Mouse (Mus musculus) left cerebral cortex, postnatal 4 days (tissue): Measurements from ENCODE around the gene Dhrs1. TPM values are rescaled to one million over a fixed set of nuclear protein-coding genes. Genes with fewer than 3 reads are reported as not detected.

Source experiments
- DNase-seq: peaks from one replicate; pipeline ENCODE4 v3.0.0-alpha.2; 2022
- intact Hi-C: fragments of 180-260 bp; cut with DNase I; formaldehyde crosslinking; loops from one replicate; pipeline ENCODE4 v1.15.1; 2025
- total RNA-seq, 2 experiments: library from RNA; stranded (reverse); gene quantifications; 2 replicates each; pipeline ENCODE4 v1.2.3; 2021

The Dhrs1 gene
- total RNA-seq: 10 to 100 TPM; 63.2 to 75.1 TPM

DNA sequence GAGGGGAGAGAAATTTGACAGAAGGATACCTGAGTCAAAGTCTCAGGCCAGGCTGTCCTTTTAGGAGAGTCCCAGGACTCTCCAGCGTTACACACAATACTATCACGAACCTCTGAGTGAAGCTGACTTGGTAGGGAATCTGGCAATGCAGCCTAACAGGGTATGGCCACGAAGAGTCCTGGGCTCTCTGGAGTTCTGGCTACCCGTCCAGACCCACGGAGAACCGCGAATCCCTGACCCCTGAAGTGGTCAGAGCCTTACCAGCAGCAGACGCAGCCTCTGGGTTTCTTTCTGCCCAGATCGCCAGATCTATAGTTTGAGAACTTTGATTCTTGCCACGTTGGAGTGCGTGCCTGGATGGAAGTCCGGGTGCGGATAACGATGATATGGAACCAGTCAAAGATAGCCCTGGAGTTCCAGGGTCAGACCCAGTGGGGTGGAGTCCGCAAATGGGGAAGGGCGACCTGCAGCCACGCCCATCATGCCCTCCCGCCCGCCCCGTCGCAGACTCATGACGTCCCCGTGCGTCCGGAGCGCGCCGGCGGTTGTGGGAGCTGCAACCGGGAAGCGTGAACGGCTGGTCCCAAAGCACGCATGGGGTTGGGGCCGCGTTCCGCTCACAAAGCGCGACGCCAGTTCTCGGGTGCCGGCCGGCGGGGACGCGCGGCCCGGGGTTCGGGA lies at the start of gene Dhrs1, which contains the start of gene Nop9:
Gene Dhrs1 (minus strand): TSS at position 511 of the 681 bp plus-strand sequence.
Gene Nop9 (plus strand): TSS at position 514 of the 681 bp plus-strand sequence.
- intact Hi-C loops: loop anchor here (2.0 kb wide), 1 partner anchor 61 kb away; no protein-coding TSS in a partner anchor
- DNase-seq: peak; percentile 90

DNA sequence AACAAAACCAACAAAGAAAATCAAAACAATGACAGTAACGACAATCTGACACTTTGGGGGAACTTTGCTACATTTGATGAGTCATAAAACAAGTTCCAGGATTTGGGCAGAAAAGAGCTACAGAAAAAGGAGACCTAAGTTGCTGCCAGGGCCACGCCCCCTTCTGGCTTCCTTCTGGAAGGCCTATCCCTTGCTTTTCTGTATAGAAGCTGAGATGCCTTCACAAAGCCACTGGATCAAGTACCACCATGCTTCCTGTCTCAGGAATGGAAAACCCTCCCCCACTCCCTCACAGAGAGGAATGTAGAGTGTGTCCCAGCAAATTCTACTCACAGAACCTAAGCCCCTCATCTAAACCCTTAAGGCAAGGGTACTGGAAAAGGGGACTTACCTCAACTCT lies 48.5 kb upstream of the Dhrs1 start:
- DNase-seq: no peak
- intact Hi-C loops: no loop called here

DNA sequence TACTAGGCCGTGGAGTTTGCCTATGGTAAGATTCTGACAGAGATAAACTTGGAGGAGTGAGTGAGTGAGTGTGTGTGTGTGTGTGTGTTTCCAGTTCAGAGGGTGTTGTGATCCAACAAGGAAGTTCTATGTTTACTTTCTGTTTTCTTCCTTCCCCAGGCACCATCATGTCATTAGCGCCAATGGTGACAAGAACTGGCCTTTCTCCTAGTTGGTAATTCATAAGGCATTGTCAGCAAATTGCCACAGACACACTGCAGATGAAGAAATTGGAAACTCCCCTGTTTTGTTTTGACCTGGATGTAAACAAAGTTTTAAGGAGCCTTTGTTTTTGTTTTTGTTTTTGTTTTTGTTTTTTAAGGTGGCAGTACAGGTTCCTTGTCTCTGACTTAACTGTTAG lies 48.0 kb upstream of the Dhrs1 start:
- no peak for DNase-seq
- intact Hi-C loops: no loop called here

DNA sequence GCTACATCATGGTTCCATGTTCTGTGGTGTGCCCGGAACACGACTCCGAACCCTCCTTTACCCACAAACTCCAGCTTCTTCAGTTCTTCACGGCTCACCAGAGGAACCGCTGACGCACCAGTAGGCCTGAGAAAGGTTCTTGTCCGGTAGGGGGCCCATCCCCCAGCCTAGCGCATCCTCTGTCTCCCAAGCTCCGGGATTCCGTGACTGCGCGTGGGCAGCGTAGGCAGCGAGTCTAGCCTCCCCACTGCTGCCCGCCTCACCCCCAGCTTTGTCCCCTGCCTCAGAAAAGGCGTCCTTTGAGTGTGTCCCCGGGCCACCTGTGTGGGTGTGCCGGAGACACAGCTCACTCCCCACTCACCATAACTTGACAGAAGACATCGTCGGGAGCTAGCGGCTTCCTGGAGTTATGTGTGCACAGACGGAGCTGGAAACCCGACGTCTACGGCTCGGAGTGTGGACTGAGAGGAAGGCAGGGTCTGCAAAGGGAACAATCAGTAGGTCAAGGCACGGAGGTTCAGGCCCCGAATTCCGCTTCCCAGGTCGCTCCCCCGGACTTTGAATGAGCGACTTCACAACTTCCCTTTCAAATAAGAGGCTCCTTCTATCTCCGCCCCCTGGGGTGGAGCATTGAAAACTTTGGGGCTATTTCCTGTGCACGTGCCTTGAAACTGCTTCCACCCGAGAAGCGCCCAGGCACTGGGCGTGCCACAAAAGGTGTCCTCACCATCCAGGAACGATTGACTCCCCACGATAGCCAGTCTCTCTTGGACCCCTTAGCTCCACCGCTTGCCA lies 43.0 kb upstream of the Dhrs1 start, which contains the start of gene Ripk3:
Gene Ripk3 (minus strand): TSS at position 610 of the 795 bp plus-strand sequence.
- no peak for DNase-seq

DNA sequence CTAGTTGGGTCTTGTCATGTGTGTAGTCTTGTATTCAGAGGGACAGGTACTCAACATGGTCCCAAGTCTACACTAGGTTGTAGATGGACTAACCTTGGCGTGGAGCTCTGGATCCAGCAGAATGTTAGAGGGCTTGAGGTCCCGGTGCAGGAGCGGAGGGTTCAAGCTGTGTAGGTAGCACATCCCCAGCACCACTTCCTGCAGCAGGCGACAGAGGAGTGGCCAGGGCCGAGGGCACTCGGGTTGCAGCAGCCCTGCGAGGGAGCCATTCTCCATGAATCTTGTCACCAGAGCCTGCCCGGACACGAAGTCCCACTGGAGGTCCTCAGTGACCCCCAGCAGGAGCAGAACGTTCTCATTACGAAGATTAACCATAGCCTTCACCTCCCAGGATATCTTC lies 42.2 kb upstream of the Dhrs1 start:
- no peak for DNase-seq

More for the DNA sequence above, 43.0 kb upstream of the Dhrs1 start, which contains the start of gene Ripk3:
- intact Hi-C loops: no loop called here

DNA sequence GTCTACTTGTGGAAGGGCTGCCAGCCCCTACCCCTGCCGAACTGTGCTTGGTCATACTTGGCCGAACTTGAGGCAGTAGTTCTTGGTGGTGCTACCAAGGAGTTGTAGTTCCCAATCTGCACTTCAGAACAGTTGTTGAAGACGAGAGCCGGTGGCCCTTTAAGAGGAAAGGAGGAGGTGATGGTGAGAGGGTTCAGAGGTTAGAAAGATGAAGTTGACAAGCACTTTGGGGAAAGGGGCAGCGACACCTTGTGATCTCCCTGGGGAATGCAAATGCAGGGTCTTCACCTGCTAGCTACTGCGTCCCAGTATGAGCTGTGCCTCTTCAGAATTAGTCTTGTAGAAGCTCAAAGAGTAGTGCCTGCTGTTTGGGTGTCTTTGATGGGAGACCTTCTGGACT lies 39.7 kb upstream of the Dhrs1 start:
- intact Hi-C loops: no loop called here
- DNase-seq: no peak

More for the DNA sequence above, 42.2 kb upstream of the Dhrs1 start:
- intact Hi-C loops: no loop called here

DNA sequence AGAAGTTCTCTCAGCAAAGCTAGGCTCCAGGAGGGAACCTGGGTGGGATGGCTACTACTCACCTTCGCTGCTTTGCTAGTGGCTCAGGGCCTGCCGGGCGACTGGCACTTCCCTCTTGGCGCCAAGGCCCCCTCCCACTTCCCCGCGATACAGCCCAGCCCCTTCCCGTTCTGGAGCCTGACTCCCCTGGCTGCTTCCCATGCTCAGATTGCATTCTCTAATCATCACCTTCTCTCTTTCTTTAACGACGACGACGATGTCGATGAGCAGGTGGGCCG lies 38.4 kb upstream of the Dhrs1 start, which contains the start of gene Adcy4:
Gene Adcy4 (minus strand): TSS at position 138 of the 278 bp plus-strand sequence.
- no peak for DNase-seq
- intact Hi-C loops: no loop called here

DNA sequence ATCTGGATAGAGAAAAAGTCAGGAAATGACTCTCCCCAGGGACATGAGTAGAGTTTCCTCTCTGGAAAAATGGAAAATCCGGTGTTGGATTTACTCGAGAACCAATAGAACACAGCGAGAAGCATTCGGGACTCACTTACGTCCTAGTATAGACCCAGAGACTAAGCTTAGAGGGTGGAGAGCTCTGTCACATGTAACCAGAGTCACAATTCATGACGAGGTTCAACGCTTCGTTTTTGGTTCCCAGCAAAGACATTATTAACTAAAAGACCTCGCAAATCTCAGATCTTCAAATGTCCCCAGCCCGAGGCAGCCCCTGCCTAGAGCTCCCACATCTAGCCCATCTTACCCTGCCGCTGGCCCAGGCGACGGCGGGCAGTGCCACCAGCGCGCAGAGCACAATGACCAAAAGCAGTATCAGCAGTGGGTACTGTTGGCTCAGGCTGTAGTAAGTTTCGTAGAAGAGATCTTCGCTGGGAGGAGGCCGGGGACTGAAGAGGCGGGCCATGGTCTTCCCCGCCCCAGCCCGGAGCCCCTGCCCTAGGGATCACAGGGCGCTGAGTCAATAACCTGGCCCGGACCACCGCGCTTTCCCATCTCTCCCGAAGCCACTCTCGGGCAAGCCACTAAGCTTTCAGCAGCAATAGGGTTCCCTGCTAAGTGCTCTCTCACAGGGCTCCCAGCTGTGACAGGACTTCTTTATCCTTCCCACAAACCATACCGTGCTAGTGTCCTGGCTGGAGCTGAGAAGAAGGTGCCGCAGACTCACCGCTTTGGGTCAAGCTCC lies 37.9 kb upstream of the Dhrs1 start:
- no peak for DNase-seq
- intact Hi-C loops: no loop called here

DNA sequence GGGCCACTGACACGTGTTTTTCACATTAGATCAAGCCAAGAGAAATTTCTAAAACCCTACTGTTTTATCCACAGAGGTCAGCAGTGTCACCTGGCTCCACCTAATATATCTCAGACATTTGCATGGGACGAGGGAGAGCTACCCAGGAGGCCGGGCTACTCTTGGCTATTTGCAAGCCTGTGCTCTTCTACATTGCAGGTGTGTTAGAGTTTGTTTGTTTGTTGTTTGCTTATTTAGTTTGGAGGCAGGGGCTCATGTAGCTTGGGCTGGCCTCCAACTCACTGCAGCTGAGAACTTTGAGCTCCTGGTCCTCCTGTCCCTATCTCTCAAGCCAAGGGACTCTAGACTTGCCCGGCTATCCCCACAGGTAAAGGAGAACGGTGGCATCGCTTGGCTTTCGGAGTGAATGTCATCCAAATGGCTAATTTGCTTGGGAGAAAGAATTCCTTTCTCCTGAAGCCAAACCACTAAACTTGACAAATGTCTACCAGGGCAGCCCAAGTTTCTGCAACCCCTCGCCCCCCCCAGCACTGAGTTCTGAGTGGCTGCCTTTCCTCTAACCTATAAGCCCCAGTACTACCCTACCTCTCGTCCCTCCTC lies 37.0 kb upstream of the Dhrs1 start:
- no peak for DNase-seq
- intact Hi-C loops: no loop called here

DNA sequence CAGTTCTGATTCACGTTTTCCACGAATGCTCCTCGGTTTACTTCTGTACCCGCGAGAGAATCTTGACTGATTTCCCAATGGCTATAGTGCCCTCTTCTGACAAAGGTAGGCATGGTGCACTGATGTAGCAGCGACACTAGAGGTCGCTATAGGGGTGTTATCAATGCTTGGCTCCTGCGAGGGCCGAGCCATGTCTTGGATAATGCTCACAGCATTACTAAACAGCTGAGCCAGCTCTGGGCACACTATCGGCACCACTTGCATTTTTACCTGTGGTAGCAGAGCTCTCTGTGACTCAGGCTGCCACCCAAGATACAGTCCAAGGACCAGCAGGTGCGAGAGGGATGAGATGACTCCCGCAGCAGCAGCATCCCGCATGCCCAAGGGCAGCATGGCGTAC lies 35.8 kb upstream of the Dhrs1 start:
- intact Hi-C loops: no loop called here
- DNase-seq: peak; percentile 53

DNA sequence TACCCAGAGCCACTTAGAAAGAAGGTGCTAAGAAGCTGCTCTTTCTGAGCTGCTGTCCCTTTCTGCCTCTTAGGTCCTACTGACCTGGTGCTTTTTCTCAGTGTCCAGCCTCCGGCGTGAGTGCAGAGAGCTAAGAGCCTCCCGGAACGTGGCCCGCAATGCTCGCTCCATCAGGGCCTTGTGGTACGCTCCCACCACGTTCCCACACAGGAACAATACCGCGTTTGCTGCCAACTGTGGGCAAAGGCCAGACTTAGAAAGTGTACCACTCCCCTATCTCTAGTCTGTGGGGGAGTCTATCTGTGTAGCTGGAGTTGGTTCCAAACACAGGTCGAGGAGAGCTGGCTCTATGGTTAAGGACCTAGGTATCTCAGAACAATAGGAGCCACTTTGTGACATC lies 35.2 kb upstream of the Dhrs1 start:
- intact Hi-C loops: no loop called here

DNA sequence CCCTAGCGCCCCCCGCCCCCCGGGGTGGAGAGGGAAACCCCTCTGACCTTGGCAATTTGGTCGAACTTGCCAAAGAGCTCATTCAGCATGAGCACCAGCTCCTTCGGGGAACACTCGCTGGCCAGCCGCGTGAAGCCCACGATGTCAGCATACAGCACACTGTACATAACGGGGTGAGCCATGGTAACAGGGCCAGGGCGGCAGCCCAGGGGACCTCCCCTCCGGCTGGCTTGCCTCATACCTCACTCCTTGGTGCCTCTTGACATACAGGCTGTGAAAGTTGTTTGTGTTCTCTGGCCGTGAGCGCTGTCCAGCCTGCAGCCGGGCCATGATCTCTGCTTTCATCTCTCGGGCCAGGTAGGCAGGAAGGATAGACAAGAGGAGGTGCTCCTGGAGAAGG lies 34.2 kb upstream of the Dhrs1 start:
- intact Hi-C loops: no loop called here
- DNase-seq: no peak

More for the DNA sequence above, 35.2 kb upstream of the Dhrs1 start:
- DNase-seq: no peak

DNA sequence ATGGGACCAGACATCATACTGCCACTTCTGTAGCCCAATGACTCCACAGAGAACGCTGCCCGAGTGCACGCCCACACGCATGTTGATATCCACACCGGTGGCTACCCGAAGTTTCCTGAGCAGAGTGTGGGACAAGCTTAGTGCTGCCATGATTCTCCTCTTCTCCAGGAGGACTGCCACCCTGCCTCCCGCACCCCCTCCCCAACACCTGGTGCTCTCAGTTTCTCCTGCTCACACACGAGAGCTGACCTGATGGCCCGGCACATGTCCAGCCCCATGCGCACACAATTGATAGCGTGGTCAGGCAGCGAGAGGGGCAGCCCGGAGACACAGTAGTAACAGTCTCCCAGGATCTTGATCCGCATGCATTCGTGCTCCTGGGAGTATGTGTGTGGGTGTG lies 33.2 kb upstream of the Dhrs1 start:
- DNase-seq: no peak
- intact Hi-C loops: no loop called here

DNA sequence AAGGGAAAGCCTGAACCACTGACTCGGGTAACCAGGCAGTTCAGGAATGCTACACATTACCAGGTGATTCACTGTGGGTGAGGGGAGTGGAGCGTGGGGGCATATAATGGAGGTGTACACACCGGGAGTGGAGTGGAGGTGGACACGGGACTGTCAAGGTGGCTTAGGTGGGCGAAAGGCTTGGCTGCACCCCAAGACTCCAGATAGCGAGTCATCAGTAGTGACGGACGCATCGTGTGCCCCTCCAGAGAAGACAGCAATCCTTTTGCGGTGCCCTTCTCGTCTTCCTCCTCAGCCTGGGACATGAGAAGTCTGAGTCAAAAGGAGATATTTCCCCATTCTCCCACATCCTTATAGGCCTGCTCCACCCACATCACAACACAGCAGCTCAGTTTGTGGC lies 32.3 kb upstream of the Dhrs1 start:
- DNase-seq: no peak
- intact Hi-C loops: no loop called here

DNA sequence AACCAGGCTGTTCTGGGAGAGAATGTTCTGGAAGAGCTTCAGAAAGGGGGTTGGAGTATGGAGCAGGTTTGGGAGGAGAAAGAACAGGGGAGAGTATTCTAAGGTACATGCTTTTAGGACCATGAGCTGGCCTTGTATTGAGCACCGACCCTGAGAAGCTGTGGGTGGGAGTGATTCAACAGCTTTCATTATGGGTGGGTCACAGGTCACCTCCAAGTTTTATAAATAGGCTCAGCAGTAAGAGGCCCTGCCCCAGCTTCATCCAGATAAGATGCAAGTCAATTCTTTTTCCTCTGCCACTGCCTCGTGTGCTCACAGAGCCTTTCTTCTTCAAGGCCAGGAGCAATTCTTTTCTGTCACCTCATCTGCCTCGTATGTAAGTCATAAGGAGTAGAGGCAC lies 31.7 kb upstream of the Dhrs1 start:
- intact Hi-C loops: no loop called here
- no peak for DNase-seq

DNA sequence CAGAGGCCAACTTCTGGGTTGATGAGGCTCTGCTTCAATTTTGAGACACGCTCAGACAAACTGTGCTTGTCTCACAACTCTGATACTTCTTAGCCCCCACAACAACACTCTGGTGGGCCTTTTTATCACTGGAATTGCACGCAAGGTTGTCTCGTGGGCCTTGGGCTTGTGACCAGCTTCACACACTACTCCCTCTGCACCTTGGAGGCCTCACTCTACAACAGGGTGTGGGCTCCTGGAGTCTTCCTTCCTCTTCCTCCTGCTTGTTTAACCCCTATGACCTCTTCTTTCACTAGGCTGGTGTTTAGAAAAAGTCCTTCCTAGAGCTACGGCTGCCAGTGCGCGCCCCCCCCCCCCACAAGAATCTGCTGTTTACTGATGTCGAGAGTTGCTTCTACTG lies 31.2 kb upstream of the Dhrs1 start:
- DNase-seq: no peak

DNA sequence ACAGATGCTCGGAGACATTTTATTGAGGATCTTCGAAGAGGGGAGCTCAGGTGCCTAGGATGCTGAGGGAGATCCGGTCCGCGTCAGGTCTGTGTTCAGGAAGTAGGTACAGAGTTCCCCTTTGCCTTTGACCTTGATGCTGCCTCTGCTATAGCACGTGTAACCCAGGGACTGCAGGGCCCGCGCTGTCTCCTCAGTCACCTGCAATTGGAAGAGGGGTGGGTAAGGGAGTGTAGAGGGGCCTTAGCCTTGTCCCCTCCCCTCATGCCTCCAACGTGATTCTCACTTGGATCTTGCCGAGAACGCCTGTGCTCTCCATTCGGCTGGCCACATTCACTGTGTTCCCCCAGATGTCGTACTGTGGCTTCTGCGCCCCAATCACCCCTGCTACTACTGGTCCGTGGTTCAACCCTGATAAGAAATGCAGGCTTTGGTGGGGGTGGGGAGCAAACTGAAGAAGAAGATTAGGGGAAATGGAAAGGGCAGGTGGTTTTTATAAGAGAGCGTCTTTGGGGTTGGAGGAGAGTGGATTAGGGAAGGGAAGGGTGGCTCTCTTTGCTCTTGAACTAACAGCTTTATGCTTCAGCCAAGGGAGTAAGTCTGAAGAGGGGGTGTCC lies 23.7 kb upstream of the Dhrs1 start:
- intact Hi-C loops: no loop called here
- DNase-seq: no peak

More for the DNA sequence above, 31.2 kb upstream of the Dhrs1 start:
- intact Hi-C loops: no loop called here

DNA sequence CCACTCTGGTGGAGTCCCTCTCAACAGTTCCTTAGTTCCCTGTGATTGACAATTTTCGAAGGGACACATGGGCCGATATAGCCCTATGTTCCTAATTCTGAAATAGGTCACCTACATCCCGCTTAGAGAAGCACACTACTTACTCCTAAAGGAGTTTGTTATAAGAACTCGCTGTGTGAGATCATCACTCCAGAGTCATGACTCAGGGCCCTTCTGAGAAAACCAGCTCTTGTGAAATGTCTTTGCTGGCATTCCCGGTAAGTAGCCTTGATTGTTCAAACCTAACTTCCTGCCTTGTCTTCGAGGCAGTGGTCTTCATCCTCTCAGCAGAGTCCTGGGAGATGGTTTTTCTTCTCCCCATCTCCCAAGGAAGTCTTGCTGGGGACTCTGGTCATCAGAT lies 23.1 kb upstream of the Dhrs1 start:
- DNase-seq: no peak
- intact Hi-C loops: no loop called here

DNA sequence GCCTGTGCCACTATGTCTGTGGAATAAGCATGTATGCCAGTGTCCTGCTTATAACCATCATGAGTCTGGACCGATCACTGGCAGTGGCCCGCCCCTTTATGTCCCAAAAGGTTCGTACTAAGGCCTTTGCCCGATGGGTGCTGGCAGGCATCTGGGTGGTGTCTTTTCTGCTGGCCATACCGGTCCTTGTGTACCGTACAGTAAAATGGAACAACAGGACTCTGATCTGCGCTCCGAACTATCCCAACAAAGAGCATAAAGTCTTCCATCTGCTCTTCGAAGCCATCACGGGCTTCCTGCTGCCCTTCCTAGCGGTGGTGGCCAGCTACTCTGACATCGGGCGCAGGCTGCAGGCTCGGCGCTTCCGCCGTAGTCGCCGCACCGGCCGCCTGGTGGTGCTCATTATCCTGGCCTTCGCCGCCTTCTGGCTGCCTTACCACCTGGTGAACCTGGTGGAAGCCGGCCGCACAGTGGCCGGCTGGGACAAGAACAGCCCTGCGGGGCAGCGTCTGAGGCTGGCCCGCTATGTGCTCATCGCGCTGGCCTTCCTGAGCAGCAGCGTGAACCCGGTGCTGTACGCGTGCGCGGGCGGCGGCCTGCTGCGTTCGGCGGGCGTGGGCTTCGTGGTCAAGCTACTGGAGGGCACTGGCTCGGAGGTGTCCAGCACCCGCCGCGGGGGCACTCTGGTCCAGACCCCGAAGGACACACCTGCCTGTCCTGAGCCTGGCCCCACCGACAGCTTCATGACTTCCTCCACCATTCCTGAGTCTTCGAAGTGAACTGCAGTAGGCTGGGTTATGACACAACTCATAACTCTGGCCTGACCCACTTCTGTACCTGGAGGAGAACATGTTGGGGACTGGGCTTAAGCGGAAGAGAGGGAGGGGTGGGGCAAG lies 22.3 kb upstream of the Dhrs1 start:
- intact Hi-C loops: no loop called here
- peak; percentile 59 for DNase-seq
